Mouse (Mus musculus) liver, embryonic 14.5 days (tissue): ENCODE measurements at regions not wholly inside any gene's neighbourhood (a gene's known extent, or its start where the extent isn't known, plus 50 kb on each side); places are given as distances from the start of the nearest gene placed in this dataset.

ENCODE experiments used
- ATAC-seq: fragments of 200-750 bp; cut with Nextera tagmentation; 2 replicates; pipeline ENCODE4 v1.8.0; 2017; ENCODE audit warnings: moderate number of reproducible peaks, mild to moderate bottlenecking, moderate library complexity; ENCODE audit not compliant: insufficient read depth
- DNase-seq, 3 experiments: peaks; one replicate each; pipeline ENCODE4 v3.0.0-alpha.2; 2012 to 2013; ENCODE audit warnings: low read depth in 3 of 3, low spot score in 3 of 3
- H3K27ac ChIP-seq: fragments of 300-500 bp; sonication (generic); 2 replicates; pipeline ENCODE4 v1.5.1; 2014; ENCODE audit warnings: moderate library complexity, mild to moderate bottlenecking, control low read depth, inconsistent platforms
- H3K27me3 ChIP-seq: fragments of 300-500 bp; sonication (generic); 2 replicates; pipeline ENCODE4 v1.6.1; 2014; ENCODE audit warnings: mild to moderate bottlenecking, low read length, moderate library complexity; ENCODE audit not compliant: control insufficient read depth, insufficient read depth
- H3K36me3 ChIP-seq: fragments of 300-500 bp; sonication (generic); replicated peaks from 2 replicates; pipeline ENCODE4 v1.6.1; 2014; ENCODE audit warnings: low read depth; ENCODE audit not compliant: control insufficient read depth, insufficient read depth
- H3K4me1 ChIP-seq, 2 experiments: fragments of 200-500 bp in 1 of 2; fragments of 300-500 bp in 1 of 2; sonication (generic) in 1 of 2; replicated peaks; 2 replicates each; pipeline ENCODE4 v1.6.1; 2012 to 2014; ENCODE audit warnings: antibody characterized with exemption in 1 of 2, inconsistent platforms in 1 of 2, low read length in 1 of 2; ENCODE audit not compliant: control insufficient read depth in 2 of 2, insufficient read depth in 2 of 2
- H3K4me2 ChIP-seq: fragments of 300-500 bp; sonication (generic); 2 replicates; pipeline ENCODE4 v1.6.1; 2014; ENCODE audit warnings: low read depth, mild to moderate bottlenecking, control low read depth, moderate library complexity
- H3K4me3 ChIP-seq, 2 experiments: fragments of 200-500 bp in 1 of 2; fragments of 300-500 bp in 1 of 2; sonication (generic) in 1 of 2; 2 replicates each; pipeline ENCODE4 v1.5.1; 2012 to 2014; ENCODE audit warnings: low read depth in 2 of 2, low read length in 2 of 2, mild to moderate bottlenecking in 2 of 2, control low read depth in 1 of 2, inconsistent platforms in 1 of 2, moderate library complexity in 1 of 2; ENCODE audit not compliant: insufficient read depth in 1 of 2
- H3K9ac ChIP-seq: fragments of 300-500 bp; sonication (generic); replicated peaks from 2 replicates; pipeline ENCODE4 v1.6.1; 2014; ENCODE audit warnings: mild to moderate bottlenecking, control low read depth, moderate library complexity
- H3K9me3 ChIP-seq: fragments of 300-500 bp; sonication (generic); 2 replicates; pipeline ENCODE4 v1.6.1; 2016; ENCODE audit warnings: low read length, mixed read lengths; ENCODE audit not compliant: control insufficient read depth
- CTCF ChIP-seq: IDR thresholded peaks from 2 replicates; pipeline ENCODE4 v1.5.1; 2016; ENCODE audit warnings: antibody characterized with exemption, low read depth, control low read depth
- EP300 ChIP-seq: IDR thresholded peaks from 2 replicates; pipeline ENCODE4 v1.6.1; 2016; ENCODE audit warnings: antibody characterized with exemption, low read depth
- WGBS: fragments of 180-500 bp; shearing (Covaris S2); extraction: QIAGEN DNeasy Blood & Tissue Kit; methylation state at CpG from one replicate; pipeline ENCODE4 v1.1.7; 2014; ENCODE audit not compliant: insufficient replicate concordance; 5-methylcytosine and 5-hydroxymethylcytosine counted together

DNA sequence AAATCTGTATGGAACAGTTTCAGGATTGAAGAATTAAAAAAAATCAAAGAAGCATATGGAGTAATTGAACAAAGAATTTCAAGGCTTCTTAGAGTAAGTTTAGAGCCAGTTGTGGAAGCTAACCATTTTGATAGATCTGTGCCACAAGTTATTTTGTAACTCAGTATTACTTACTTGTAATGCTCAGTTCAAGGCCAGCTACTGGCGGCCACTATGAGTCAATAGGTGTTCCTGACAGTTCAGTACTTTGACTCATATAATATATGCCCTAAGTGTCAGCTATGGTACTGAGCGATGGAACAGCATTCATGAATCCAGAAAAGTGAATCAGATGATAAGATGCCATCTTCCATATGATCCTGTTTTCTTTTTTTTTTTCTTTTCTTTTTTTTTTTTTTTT, 259.3 kb upstream of the Meox2 start:
- Histone ChIP-seq H3K36me3 (no peaks in the 10 kb centered on the region), H3K4me1 (no peaks in the 10 kb centered on the region), H3K9ac (no peak overlapping the region), H3K4me3 (no peak overlapping the region), H3K4me2 (no peak overlapping the region), H3K27ac (no peak overlapping the region), H3K9me3 (no peaks in the 10 kb centered on the region), H3K27me3 (no peaks in the 10 kb centered on the region)
- TF ChIP-seq CTCF (no peak), EP300 (no peak)
- no peak for ATAC-seq
- no peak for DNase-seq
- 65% methylated on average over 2 of the region's 2 CpGs for WGBS

DNA sequence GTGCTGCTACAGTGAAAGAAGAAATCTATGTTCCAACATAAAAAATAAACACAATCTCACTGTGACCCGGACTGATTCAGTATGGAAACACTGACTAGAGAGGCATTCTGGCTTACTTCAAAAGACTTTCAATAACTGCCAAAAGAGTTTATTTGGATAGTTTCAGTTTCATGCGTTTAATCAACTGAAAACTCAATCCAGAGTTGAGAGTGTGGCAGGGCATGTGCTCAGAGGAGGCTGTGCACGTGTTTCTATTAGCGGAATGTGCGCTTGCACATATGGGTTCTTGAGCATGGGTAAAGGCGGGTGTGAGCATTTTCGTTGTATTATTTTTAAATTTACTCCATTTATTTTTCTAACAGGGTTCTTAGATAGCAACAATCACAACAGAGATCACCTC, 245.2 kb upstream of the Meox2 start:
- H3K9me3 ChIP-seq: no peaks in the 10 kb centered on the region
- no peak overlapping the region for H3K27ac ChIP-seq
- 66% methylated on average over 7 of the region's 7 CpGs for WGBS
- no peak overlapping the region for H3K4me2 ChIP-seq
- TF ChIP-seq EP300 (no peak), CTCF (no peak)
- ATAC-seq: no peak
- H3K36me3 ChIP-seq: no peaks in the 10 kb centered on the region
- no peak for DNase-seq
- H3K9ac ChIP-seq: no peak overlapping the region
- H3K27me3 ChIP-seq: no peaks in the 10 kb centered on the region
- no peak overlapping the region for H3K4me3 ChIP-seq
- H3K4me1 ChIP-seq: no peaks in the 10 kb centered on the region

DNA sequence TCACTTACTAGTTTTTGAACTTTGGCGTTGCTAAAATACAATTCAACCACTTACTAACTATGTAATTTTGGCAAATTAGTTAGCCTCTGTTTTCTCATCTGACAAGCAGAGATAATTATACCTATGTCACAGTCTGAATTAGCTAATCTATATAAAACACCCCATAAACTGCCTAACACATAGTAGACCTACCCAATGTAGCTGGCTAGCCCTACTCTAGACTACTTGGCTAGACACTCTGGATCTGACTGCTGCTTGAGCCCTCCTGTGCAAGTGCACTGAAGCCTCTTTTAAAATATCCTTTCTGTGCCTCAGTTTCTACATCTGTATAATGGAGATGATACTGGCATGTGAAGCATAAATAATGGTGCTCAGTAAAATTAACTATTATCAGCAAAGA, 227.6 kb upstream of the Meox2 start:
- no peak for DNase-seq
- H3K36me3 ChIP-seq: no peaks in the 10 kb centered on the region
- no peak overlapping the region for H3K27ac ChIP-seq
- H3K27me3 ChIP-seq: no peaks in the 10 kb centered on the region
- TF ChIP-seq CTCF (no peak), EP300 (no peak)
- ATAC-seq: no peak
- no peak overlapping the region for H3K4me3 ChIP-seq
- no peak overlapping the region for H3K9ac ChIP-seq
- no peaks in the 10 kb centered on the region for H3K4me1 ChIP-seq
- H3K9me3 ChIP-seq: no peaks in the 10 kb centered on the region
- WGBS: 59% methylated on average over 1 of the region's 1 CpGs
- H3K4me2 ChIP-seq: no peak overlapping the region

- Histone ChIP-seq H3K4me1 (no peaks in the 10 kb centered on the region), H3K36me3 (no peaks in the 10 kb centered on the region), H3K27me3 (no peaks in the 10 kb centered on the region), H3K9me3 (no peaks in the 10 kb centered on the region), H3K27ac (no peak overlapping the region), H3K4me3 (no peak overlapping the region), H3K9ac (no peak overlapping the region), H3K4me2 (no peak overlapping the region)
- no peak for TF ChIP-seq EP300
- TF ChIP-seq CTCF: no peak
- ATAC-seq (no peak), DNase-seq (no peak)
Measured at GRCm38 (mm10) chr12:36913364-36913763, 195.0 kb upstream of the Meox2 start.

- Histone ChIP-seq H3K9ac (no peak overlapping the region), H3K4me2 (no peak overlapping the region), H3K36me3 (no peaks in the 10 kb centered on the region), H3K9me3 (no peaks in the 10 kb centered on the region), H3K4me1 (no peaks in the 10 kb centered on the region), H3K27me3 (no peaks in the 10 kb centered on the region), H3K4me3 (no peak overlapping the region), H3K27ac (no peak overlapping the region)
- no peak for ATAC-seq
- DNase-seq: no peak
- 39% methylated on average over 1 of the region's 1 CpGs for WGBS
- TF ChIP-seq CTCF: no peak
- no peak for TF ChIP-seq EP300
Measured at GRCm38 (mm10) chr12:36917576-36918106, 190.7 kb upstream of the Meox2 start.
